Mouse (Mus musculus): Measurements from ENCODE around the gene Prf1.

GRCm38 (mm10) chr10:61277918-61278674 lies 19.5 kb upstream of the Prf1 start:
- TF ChIP-seq TBP (conservative IDR thresholded peaks at IDR 0.05; ENCODE audit: low read depth, low read length) (no peak), USF1 (IDR thresholded peaks at IDR 0.05; ENCODE audit: low read depth, low read length) (no peak), POLR2A (IDR thresholded peaks at IDR 0.05; ENCODE audit: low read depth, low read length) (no peak), CTCF (conservative IDR thresholded peaks at IDR 0.05 in 1 of 2, IDR thresholded peaks at IDR 0.05 in 1 of 2; ENCODE audit: low read depth in 2 of 2, low read length in 2 of 2) (no peak), CHD2 (IDR thresholded peaks at IDR 0.05; ENCODE audit: low read length) (no peak), HCFC1 (IDR thresholded peaks at IDR 0.05; ENCODE audit: low read depth, low read length) (no peak), ZC3H11A (IDR thresholded peaks at IDR 0.05; ENCODE audit: low read depth, low read length) (no peak), BHLHE40 (IDR thresholded peaks at IDR 0.05; ENCODE audit: low read depth, low read length) (no peak), MAX (IDR thresholded peaks at IDR 0.05; ENCODE audit: low read length) (no peak), POLR2AphosphoS2 (IDR thresholded peaks at IDR 0.05; ENCODE audit: low read depth, low read length) (no peak), RCOR1 (conservative IDR thresholded peaks at IDR 0.05; ENCODE audit: low read depth, low read length) (no peak)

Data from CH12.LX (cell line).